Mouse (Mus musculus) kidney, adult 2 months (tissue): Measurements from ENCODE around the gene Ugdh.

ENCODE experiments used
- CTCF ChIP-seq: fragments of 200-500 bp; conservative IDR thresholded peaks from 2 replicates; pipeline ENCODE4 v1.5.1; 2011; ENCODE audit warnings: low read depth, mild to moderate bottlenecking, control low read depth, low read length, moderate library complexity, mixed read lengths; ENCODE audit not compliant: insufficient read depth, insufficient read length
- POLR2A ChIP-seq: fragments of 200-500 bp; IDR thresholded peaks from one replicate; pipeline ENCODE4 v1.6.1; 2011; ENCODE audit warnings: low read depth, low read length, control low read depth

GRCm38 (mm10) chr5:65407989-65408388, 27.8 kb downstream of the Ugdh start:
- TF ChIP-seq POLR2A: no peak
- TF ChIP-seq CTCF: no peak
